Mouse (Mus musculus): Measurements from ENCODE around the gene Gm3187. TPM values are rescaled to one million over a fixed set of nuclear protein-coding genes. Genes with fewer than 3 reads are reported as not detected.
"Not testable (repeated sequence)": the region's sequence is repeated elsewhere in the genome, so short reads cannot be mapped to it uniquely, and the experiment has no call there.

The Gm3187 gene
- not detected in 2 replicates for polyA plus RNA-seq (2012; rRNA removed)

DNA sequence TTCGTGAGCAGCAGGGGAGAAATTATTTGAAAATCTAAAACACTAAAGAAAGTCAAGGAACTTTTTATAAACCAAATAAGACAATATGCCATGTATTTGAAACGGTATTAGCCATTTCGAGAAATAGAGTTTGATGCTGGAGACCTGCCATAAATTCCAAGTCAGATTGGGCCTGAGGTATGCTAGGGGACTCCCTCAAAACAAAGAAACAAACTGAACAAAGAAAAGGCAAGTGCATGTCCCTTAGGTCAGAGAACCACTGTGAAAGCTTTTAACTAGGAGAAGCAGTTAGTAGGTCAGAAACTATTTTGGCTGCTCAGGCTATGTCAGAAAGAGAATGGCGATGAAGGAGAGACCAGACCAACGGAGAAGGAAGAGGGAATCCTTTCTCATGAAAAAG, at the start of gene Gm3187:
Gm3187 (plus strand) TSS at position 301 of the 400 bp plus-strand sequence.
- WGBS: 80% methylated on average over 4 of the region's 5 CpGs
- not testable (repeated sequence) for DNase-seq; H3K4me1 ChIP-seq (ENCODE audit: control insufficient read depth, insufficient read depth, low read length); H3K4me3 ChIP-seq (replicated peaks; ENCODE audit: extremely low read depth, low read depth, low read length)

DNA sequence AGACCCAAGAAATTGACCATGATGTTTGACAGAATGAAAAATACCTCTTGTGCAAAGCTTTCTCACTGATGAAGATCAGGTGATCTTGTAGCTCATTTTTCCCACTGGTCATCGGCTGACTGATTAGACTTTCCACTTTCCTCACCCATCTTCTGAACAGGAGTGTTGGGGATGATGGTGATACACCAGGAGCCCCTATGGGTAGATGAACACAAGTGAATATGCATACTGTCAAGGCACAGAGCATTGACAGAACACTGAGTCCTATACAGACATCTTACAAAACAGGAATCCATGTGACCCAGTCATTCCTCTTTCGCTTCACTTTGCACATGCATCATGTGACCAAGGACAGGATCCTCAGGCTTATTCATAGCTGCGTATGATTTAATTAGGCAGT, 28.6 kb upstream of the Gm3187 start, which contains the start of gene Gm3194:
Gm3194 (minus strand) TSS at position 101 of the 400 bp plus-strand sequence.
- H3K4me1 ChIP-seq (ENCODE audit: control insufficient read depth, insufficient read depth, low read length); DNase-seq; H3K4me3 ChIP-seq (replicated peaks; ENCODE audit: extremely low read depth, low read depth, low read length): not testable (repeated sequence)
- no CpG with 5 or more reads among the region's 3 CpGs for WGBS

DNA sequence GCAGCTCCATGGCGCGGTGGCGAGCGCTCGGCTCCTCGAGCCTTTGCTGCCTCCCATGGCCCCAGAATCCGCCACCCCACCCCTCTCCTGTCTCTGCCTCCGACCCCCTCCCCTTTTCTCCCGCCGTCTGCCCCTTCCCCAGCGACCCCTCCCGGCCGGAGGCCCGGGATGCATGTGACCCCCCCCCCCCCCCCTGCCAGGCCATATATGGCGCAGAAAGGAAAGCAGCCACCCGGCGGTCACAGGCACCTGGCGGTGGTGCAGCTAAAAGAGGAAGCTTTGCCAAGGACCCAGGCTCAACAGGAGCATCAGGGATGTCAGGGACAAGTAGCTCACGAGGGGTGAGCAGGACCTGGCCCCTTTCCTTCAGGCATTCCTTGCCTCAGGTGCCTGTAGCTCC, 23.5 kb upstream of the Gm3187 start:
- no CpG with 5 or more reads among the region's 19 CpGs for WGBS
- DNase-seq: not testable (repeated sequence)

DNA sequence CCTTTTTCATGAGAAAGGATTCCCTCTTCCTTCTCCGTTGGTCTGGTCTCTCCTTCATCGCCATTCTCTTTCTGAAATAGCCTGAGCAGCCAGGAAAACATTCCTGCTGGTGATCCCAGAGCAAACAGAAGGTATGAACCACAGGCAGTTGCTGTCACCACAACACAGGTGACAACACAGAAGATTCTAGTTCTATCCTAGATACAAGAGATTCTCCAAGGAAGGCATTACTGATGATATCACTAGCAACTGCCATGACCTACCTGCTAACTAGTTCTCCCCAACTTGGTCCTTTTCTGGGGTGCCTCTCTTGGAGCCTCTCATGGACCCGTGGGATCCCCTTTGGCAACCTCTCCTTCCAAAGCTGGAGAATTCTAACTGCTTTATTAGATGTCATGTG, 6.3 kb upstream of the Gm3187 start, which contains the start of gene Gm8246:
Gm8246 (minus strand) TSS at position 101 of the 400 bp plus-strand sequence.
- not testable (repeated sequence) for DNase-seq; H3K4me1 ChIP-seq (ENCODE audit: control insufficient read depth, insufficient read depth, low read length); H3K4me3 ChIP-seq (replicated peaks; ENCODE audit: extremely low read depth, low read depth, low read length)
- no CpG with 5 or more reads among the region's 3 CpGs for WGBS

More for the DNA sequence above, 23.5 kb upstream of the Gm3187 start:
- H3K4me1 ChIP-seq (ENCODE audit: control insufficient read depth, insufficient read depth, low read length); H3K4me3 ChIP-seq (replicated peaks; ENCODE audit: extremely low read depth, low read depth, low read length): not testable (repeated sequence)

DNA sequence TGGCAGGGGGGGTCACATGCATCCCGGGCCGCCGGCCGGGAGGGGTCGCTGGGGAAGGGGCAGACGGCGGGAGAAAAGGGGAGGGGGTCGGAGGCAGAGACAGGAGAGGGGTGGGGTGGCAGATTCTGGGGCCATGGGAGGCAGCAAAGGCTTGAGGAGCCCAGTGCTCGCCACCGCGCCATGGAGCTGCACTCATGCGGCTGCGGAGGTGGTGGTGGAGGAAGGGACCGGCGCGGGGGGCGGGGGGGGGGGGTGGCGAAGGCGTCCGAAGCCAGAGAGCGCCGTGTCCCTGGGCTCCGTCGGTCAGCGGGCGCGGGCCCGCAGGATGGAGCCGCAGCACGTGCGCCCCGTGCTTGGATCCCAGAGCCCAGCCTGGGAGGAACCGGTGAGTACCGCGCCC, 17.4 kb downstream of the Gm3187 start, which contains the start of gene Gm3488:
Gm3488 (plus strand) TSS at position 301 of the 400 bp plus-strand sequence.
- H3K4me1 ChIP-seq (ENCODE audit: control insufficient read depth, insufficient read depth, low read length); H3K4me3 ChIP-seq (replicated peaks; ENCODE audit: extremely low read depth, low read depth, low read length); DNase-seq: not testable (repeated sequence)
- no CpG with 5 or more reads among the region's 35 CpGs for WGBS

DNA sequence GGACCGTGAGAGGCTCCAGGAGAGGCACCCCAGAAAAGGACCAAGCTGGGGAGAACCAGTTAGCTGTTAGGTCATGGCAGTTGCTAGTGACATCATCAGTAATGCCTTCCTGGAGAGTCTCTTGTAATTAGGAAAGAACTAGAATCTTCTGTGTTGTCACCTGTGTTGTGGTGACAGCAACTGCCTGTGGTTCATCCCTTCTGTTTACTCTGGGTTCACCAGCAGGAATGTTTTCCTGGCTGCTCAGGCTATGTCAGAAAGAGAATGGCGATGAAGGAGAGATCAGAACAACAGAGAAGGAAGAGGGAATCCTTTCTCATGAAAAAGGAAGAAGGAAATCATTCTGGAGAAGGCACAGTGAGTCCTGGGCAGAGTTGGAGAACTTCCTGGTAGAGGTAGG, 54.2 kb downstream of the Gm3187 start, which contains the start of gene Gm3532:
Gm3532 (plus strand) TSS at position 301 of the 400 bp plus-strand sequence.
- not testable (repeated sequence) for DNase-seq; H3K4me3 ChIP-seq (replicated peaks; ENCODE audit: extremely low read depth, low read depth, low read length)
- no CpG with 5 or more reads among the region's 2 CpGs for WGBS

More for the DNA sequence above, 54.2 kb downstream of the Gm3187 start, which contains the start of gene Gm3532:
- H3K4me1 ChIP-seq (ENCODE audit: control insufficient read depth, insufficient read depth, low read length): not testable (repeated sequence)

Other genes with a start within 250 kb of the Gm3187 start
- gene Gm3526, start 223.6 kb upstream of the Gm3187 start, polyA plus RNA-seq (2012; rRNA removed): not detected in 2 replicates
- not detected in 2 replicates for gene Gm3542, start 149.3 kb upstream of the Gm3187 start, polyA plus RNA-seq (2012; rRNA removed)
- gene Gm3500, start 95.2 kb upstream of the Gm3187 start, polyA plus RNA-seq (2012; rRNA removed): not detected in 2 replicates
- 0.20 and 0.26 TPM in 2 replicates for gene Gm3194, start 28.7 kb upstream of the Gm3187 start, polyA plus RNA-seq (2012; rRNA removed)
- gene Gm8246, start 6.4 kb upstream of the Gm3187 start, polyA plus RNA-seq (2012; rRNA removed): not detected in 2 replicates
- not detected in 2 replicates for gene Gm3488, start 17.5 kb downstream of the Gm3187 start, polyA plus RNA-seq (2012; rRNA removed)
- gene Gm3532, start 54.3 kb downstream of the Gm3187 start, polyA plus RNA-seq (2012; rRNA removed): not detected in 2 replicates
- not detected in 2 replicates for gene Gm8265, start 148.8 kb downstream of the Gm3187 start, polyA plus RNA-seq (2012; rRNA removed)
- not detected in 2 replicates for gene Gm9603, start 203.2 kb downstream of the Gm3187 start, polyA plus RNA-seq (2012; rRNA removed)

Measured in lung, adult 2 months (tissue).